Mouse (Mus musculus): ENCODE data around the gene Itgb1bp1.

The Itgb1bp1 gene

DNA sequence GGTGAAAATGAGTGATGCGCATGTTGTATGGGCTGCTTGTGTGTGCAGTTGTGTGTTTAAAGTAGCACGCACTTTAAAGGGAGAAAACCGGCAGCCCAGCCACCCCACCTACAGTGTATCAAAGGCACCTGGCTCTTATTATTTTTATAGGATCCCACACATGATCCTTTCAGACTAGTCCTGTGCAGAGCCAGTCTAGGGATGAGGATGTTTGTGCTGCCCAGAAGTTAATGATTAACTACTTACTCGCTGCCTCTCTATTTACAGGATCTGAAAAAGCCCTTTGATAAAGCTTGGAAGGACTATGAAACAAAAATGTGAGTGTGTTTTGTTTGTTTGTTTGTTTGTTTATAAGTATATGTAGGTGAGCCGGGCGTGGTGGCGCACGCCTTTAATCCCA lies 85.5 kb downstream of the Itgb1bp1 start:
- DNase-seq (ENCODE audit: low read depth), result no peak

DNA sequence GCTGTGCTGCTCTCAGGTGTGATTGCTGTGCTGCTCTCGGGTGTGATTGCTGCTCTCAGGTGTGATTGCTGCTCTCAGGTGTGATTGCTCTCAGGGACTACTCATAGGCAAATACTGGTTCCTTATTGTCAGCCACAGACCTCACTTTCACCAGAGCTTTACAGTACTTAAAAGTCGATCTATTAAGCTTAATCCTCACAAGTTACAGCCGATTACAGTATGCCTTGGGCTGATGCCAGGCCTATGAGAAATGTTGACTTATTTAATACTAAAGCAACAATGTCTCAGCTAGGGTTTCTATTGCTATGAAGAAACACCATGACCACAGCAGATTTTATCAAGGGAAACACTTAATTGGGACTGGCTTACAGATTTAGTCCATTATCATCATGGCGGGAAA lies 89.7 kb downstream of the Itgb1bp1 start:
- DNase-seq (ENCODE audit: low read depth), result no peak

DNA sequence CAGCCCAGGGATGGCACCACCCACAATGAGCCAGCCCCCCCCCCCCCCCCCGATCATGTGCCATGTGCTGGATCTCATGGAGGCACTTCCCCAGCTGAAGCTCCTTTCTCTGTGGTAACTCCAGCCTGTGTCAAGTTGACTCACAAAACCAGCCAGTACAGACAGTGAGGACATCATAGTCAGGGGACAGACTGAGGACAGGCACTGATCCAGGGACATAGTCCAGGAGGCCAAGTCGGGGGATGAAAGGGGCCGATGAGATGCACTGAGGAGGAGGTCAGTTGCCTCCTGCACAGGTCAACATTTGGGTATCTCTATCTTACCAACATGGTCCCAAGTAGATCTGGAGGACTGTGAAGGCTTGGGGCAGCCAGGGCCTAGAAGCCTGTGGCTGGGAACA lies 90.6 kb downstream of the Itgb1bp1 start:
- DNase-seq (ENCODE audit: low read depth), result no peak

DNA sequence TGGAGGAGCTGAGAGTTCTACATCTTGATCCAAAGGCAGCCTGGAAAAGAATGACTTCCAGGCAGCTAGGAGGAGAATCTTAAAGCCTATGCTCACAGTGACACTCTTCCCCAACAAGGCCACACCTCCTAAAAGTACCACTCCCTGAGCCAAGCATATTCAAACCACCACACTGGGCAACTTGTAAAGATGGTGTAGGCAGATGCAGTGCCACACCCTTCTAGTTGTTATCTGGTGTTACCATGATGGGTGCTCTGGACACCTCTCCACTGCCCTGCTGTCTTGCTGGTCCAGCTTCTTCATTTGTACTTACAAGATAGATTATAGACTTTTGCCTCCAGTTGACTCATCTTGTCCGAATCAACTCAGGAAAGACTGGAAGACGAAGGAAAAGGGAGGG lies 94.5 kb downstream of the Itgb1bp1 start:
- no peak for DNase-seq (ENCODE audit: low read depth)

Measured in fibroblast of lung, adult 2 months (primary cell).